Mouse (Mus musculus): Measurements from ENCODE around the gene Pkp2. TPM values are rescaled to one million over a fixed set of nuclear protein-coding genes. Genes with fewer than 3 reads are reported as not detected.
"Not testable (repeated sequence)": the region's sequence is repeated elsewhere in the genome, so short reads cannot be mapped to it uniquely, and the experiment has no call there.

The Pkp2 gene
- polyA plus RNA-seq, 1 experiment from 2014 or later: 1.00 TPM

DNA sequence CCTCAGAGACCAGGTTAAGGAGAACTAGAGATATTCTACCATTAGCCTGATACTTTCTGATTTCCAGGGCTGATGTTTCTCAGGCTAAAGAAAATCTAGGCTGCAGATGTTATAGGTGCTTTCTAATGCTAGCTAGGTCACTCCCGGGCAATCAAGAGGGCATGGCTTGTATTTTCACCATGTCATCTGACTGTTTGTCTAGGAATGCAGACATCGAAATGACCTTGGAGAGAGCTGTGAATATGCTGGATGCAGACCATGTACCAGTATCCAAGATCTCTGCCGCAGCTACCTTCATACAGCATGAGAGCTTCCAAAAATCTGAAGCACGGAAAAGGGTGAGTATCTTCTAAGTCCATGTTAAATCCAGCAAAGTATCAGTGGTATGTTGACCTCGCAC lies 17.3 kb downstream of the Pkp2 start:
- ATAC-seq: no peak
- no peak overlapping the region for H3K4me2 ChIP-seq (replicated peaks)

DNA sequence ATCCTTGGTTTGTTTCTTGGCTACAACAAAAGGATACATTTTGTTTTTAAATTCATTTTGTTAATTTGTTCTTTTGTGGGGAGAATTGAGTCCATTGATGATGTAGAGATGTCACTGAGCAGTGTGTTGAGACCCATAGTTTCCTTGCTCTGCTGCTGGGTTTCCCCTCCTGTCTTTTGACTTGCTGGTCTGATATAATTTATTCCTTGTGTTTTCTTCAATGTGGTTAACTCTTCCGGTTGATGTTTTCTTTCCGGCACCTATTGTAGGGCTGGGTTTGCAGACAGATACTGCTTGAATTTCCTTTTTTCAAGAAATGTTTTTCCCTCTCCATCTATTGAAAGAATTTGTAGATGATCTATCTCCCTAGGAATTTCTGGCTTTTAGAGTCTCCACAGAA lies 20.8 kb downstream of the Pkp2 start:
- no peak overlapping the region for H3K4me3 ChIP-seq (replicated peaks)
- no peak overlapping the region for H3K27ac ChIP-seq
- ATAC-seq: no peak
- H3K9me3 ChIP-seq: no peaks in the 10 kb centered on the region
- H3K9ac ChIP-seq (replicated peaks): no peak overlapping the region
- no peaks in the 10 kb centered on the region for H3K4me1 ChIP-seq (replicated peaks)
- WGBS: 96% methylated on average over 2 of the region's 2 CpGs
- H3K27me3 ChIP-seq: no peaks in the 10 kb centered on the region
- no peak overlapping the region for H3K4me2 ChIP-seq (replicated peaks)
- no peaks in the 10 kb centered on the region for H3K36me3 ChIP-seq

More for the DNA sequence above, 17.3 kb downstream of the Pkp2 start:
- Histone ChIP-seq H3K9me3 (no peaks in the 10 kb centered on the region), H3K36me3 (no peaks in the 10 kb centered on the region), H3K4me3 (replicated peaks) (no peak overlapping the region), H3K27ac (no peak overlapping the region), H3K27me3 (no peaks in the 10 kb centered on the region), H3K9ac (replicated peaks) (no peak overlapping the region), H3K4me1 (replicated peaks) (no peaks in the 10 kb centered on the region)
- WGBS: 96% methylated on average over 5 of the region's 5 CpGs

DNA sequence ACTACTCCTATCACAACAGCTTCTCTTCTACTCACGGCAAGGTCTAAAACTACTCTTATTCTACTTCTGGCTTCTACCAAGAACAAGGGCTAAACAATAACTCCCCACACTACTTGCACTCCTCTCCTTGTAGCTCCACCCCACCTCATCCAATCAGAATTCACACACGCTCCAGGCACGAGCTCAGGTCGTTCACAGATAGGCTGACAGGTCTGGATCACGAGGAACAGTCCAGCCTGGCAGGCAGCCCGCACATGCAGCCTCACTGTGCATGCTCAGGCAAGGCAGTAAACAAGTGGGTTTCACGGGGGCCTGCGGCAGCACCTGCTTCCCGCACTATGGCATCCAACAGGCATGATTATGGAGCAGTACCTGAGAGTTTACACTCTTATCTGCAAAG lies 23.6 kb downstream of the Pkp2 start:
- not testable (repeated sequence) for H3K4me3 ChIP-seq (replicated peaks); H3K36me3 ChIP-seq; H3K27ac ChIP-seq; H3K27me3 ChIP-seq; H3K4me1 ChIP-seq (replicated peaks); ATAC-seq; H3K9ac ChIP-seq (replicated peaks); H3K9me3 ChIP-seq; H3K4me2 ChIP-seq (replicated peaks)
- WGBS: 92% methylated on average over 9 of the region's 9 CpGs

DNA sequence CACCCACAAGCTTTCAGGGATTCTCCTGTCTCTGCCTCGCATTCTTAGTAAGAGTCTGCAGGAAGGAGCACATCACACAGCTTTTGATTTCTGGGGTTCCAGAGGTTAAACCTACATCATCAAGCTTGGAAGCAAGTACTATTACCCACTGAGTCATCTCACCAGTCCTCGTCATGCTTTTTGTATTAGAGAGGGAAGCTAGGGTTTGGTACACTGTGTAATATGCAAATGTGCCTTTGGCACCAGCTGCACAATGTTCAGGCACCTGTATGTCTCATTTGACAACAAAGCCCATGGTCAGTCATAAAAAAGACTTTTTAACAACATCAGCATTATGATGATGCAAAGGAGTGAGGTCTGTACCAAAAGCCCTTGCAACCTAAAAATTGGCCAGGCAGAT lies 25.2 kb downstream of the Pkp2 start:
- 90% methylated on average over 2 of the region's 2 CpGs for WGBS

DNA sequence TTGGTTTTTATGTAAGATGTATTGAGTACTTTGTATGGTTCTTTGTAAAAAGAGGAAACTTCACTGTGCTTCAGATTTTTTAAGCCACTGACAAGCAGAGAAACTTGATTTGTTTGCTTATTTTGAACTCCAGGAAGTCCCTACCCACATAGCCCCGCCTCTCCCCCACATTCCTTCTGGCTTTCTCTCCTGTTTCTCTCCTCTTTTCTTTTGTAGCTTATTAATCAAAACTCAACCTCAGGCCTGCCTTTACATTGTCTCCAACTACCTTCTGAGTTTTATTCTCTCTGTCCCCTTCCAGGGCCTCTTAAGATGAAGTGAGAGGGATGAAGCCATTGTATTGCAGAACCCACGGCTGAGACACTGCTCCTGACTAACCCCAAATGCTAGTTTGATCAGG lies 31.6 kb downstream of the Pkp2 start:
- Histone ChIP-seq H3K9ac (replicated peaks) (no peak overlapping the region), H3K4me2 (replicated peaks) (no peak overlapping the region), H3K27me3 (no peaks in the 10 kb centered on the region), H3K36me3 (no peaks in the 10 kb centered on the region), H3K4me3 (replicated peaks) (no peak overlapping the region), H3K27ac (no peak overlapping the region), H3K9me3 (no peaks in the 10 kb centered on the region), H3K4me1 (replicated peaks) (no peaks in the 10 kb centered on the region)
- no peak for ATAC-seq
- WGBS: 59% methylated on average over 2 of the region's 2 CpGs

More for the DNA sequence above, 25.2 kb downstream of the Pkp2 start:
- no peak for ATAC-seq
- Histone ChIP-seq H3K9ac (replicated peaks) (no peak overlapping the region), H3K27ac (no peak overlapping the region), H3K4me3 (replicated peaks) (no peak overlapping the region), H3K4me1 (replicated peaks) (no peaks in the 10 kb centered on the region), H3K4me2 (replicated peaks) (no peak overlapping the region), H3K27me3 (no peaks in the 10 kb centered on the region), H3K36me3 (no peaks in the 10 kb centered on the region), H3K9me3 (no peaks in the 10 kb centered on the region)

DNA sequence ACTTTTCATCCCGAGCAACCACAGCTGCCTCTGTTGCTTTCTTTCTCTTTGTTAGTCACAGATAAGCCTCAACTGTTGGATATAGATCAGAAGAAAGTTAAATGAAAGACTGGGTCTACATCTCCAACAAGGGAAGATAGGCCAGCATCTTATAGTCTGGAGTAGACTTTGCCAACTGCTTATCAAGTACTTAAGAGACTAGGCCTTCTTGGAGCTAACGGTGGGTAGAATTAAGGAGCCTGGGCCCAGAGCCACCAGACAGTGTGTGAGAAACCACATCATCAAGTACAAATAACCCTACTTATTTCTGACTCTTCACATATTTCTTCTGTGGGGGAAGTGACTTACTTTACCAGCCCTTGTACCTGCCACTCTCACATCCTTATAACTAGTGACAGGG lies 37.4 kb downstream of the Pkp2 start:
- H3K27me3 ChIP-seq: no peaks in the 10 kb centered on the region
- H3K27ac ChIP-seq: no peak overlapping the region
- H3K9me3 ChIP-seq: no peaks in the 10 kb centered on the region
- ATAC-seq: no peak
- no peak overlapping the region for H3K4me2 ChIP-seq (replicated peaks)
- H3K9ac ChIP-seq (replicated peaks): no peak overlapping the region
- H3K36me3 ChIP-seq: no peaks in the 10 kb centered on the region
- WGBS: 67% methylated on average over 2 of the region's 2 CpGs
- no peak overlapping the region for H3K4me3 ChIP-seq (replicated peaks)
- H3K4me1 ChIP-seq (replicated peaks): 0 out of 2 replicates have a peak, but pooled peaks cover 3% of the 10 kb centered on the region

DNA sequence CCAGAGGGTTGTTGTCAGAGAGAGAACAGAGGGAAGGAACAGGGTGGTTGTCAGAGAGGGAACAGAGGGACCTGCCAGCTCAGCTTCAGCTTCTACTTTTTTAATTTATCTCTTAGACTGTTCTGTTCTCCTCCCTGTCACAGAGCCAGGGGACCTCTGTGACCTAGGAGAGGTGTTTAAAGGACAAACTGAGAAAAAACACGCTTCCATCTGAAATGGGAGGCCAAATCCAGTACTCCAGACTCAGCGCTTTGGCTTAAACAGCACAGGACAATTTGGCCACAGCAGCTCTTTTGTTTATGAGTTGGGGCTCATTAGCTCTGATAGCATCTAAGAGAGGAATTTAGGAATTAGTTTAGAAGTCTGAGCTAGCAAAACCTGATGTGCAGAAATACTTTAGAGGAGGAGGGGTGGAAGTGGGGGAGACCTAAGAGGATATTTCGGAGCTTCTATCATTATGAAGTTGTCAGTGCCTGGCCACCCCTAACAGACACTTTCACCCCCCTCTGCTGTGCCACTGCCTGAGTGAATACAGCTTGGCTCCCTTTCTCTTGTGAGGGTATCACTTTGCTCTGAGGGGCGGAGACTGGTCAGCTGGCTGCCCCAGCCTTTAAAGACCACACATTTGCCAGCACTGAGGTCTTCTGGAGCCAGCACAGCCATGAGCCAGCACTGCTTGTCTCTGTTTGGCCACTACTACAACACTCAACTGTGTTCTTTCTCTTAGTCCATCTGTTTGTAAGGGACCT lies 40.4 kb downstream of the Pkp2 start:
- no peak overlapping the region for H3K4me2 ChIP-seq (replicated peaks)
- H3K9ac ChIP-seq (replicated peaks): no peak overlapping the region
- ATAC-seq: no peak
- no peaks in the 10 kb centered on the region for H3K27me3 ChIP-seq
- H3K4me1 ChIP-seq (replicated peaks): 0 out of 2 replicates have a peak, but pooled peaks cover 3% of the 10 kb centered on the region
- H3K9me3 ChIP-seq: no peaks in the 10 kb centered on the region
- H3K36me3 ChIP-seq: no peaks in the 10 kb centered on the region
- 23% methylated on average over 4 of the region's 4 CpGs for WGBS
- no peak overlapping the region for H3K4me3 ChIP-seq (replicated peaks)
- H3K27ac ChIP-seq: no peak overlapping the region

DNA sequence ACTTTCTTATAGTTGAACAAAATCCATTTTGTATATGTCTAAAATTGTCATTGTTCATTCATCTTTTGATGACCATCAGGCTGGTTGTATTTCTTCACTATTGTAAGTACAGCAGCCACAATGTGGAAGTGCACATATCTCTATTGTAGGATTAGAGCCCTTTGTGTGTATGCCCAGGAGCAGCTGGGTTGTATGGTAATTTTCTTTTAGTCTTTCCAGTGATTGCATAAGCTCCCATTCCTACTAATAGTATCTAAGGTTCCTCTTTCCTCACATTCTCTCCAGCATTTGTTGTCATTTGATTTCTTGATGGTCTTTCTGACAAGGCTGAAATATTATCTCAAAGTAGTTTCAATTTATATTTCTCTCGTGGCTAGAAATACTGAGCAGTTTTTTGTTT lies 42.1 kb downstream of the Pkp2 start:
- no peaks in the 10 kb centered on the region for H3K9me3 ChIP-seq
- no peak overlapping the region for H3K4me3 ChIP-seq (replicated peaks)
- 0 out of 2 replicates have a peak, but pooled peaks cover 3% of the 10 kb centered on the region for H3K4me1 ChIP-seq (replicated peaks)
- WGBS: 95% methylated on average over 1 of the region's 1 CpGs
- no peak overlapping the region for H3K9ac ChIP-seq (replicated peaks)
- ATAC-seq: no peak
- H3K27ac ChIP-seq: no peak overlapping the region
- H3K36me3 ChIP-seq: no peaks in the 10 kb centered on the region
- H3K27me3 ChIP-seq: no peaks in the 10 kb centered on the region
- no peak overlapping the region for H3K4me2 ChIP-seq (replicated peaks)

DNA sequence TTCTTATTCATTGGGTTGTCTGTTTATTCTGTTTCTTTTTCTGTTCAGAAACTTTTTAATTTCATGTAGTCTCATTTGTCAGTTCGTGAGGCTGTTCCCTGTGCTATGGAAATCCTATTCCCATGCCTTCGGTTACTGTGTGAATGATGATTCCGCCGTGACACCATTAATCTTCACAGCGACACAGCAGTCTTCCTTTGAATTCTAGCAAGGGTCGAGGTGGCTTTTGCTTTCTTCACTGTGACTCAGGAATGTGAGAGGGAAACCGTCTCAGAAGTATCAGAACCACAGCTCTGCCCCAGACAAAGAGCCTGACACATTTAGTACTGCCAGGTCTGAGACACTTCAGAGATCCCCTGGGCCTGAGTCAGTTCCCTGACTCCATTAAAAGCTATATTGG lies 42.8 kb downstream of the Pkp2 start:
- Histone ChIP-seq H3K4me3 (replicated peaks) (no peak overlapping the region), H3K9me3 (no peaks in the 10 kb centered on the region), H3K9ac (replicated peaks) (no peak overlapping the region), H3K4me1 (replicated peaks) (0 out of 2 replicates have a peak, but pooled peaks cover 3% of the 10 kb centered on the region), H3K27ac (no peak overlapping the region), H3K4me2 (replicated peaks) (no peak overlapping the region), H3K36me3 (no peaks in the 10 kb centered on the region), H3K27me3 (no peaks in the 10 kb centered on the region)
- 68% methylated on average over 7 of the region's 7 CpGs for WGBS
- ATAC-seq: no peak

DNA sequence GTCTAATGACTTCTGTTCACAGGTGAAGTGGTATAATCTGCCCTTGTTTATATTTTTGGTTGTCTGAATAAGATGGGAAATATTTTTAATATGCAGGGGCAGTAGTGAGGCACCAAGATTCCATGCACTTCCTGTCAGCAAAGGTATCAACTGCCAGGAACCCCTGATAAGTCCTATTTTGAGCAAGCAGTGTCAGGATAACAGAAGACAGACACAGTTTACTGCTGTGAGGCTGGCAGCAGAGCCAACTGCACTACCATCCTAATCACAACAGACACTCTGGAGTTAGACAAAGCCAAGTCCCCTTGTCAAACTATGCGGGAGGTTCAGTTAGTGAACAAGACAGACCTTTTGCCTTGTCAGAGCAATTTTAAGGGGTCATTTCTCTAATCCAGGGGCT lies 43.6 kb downstream of the Pkp2 start:
- no peak overlapping the region for H3K9ac ChIP-seq (replicated peaks)
- H3K27ac ChIP-seq: no peak overlapping the region

DNA sequence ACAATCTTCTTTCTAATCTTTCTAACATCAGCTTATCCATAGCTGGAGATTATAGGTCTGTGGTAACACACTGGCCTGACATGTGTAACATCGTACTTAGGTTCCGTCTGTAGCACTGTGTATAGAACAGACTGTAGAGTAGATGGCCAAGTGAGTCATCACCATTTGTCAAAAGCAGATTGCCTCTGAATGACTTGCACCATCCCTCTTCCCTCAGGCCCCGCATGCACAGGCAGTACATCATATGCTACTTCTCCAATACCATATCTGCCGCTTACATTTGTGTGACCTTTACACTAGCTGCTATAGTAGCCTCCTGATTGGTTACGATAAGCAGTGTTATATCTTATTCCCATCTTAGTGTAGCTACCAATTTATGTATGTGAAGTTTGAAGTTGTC lies 47.8 kb downstream of the Pkp2 start:
- Histone ChIP-seq H3K4me3 (replicated peaks) (no peak overlapping the region), H3K9ac (replicated peaks) (no peak overlapping the region), H3K27me3 (no peaks in the 10 kb centered on the region), H3K9me3 (no peaks in the 10 kb centered on the region), H3K36me3 (no peaks in the 10 kb centered on the region), H3K4me2 (replicated peaks) (no peak overlapping the region), H3K4me1 (replicated peaks) (no peaks in the 10 kb centered on the region), H3K27ac (no peak overlapping the region)
- ATAC-seq: no peak
- WGBS: 96% methylated on average over 5 of the region's 5 CpGs

More for the DNA sequence above, 43.6 kb downstream of the Pkp2 start:
- H3K4me3 ChIP-seq (replicated peaks): no peak overlapping the region
- no peak for ATAC-seq
- H3K4me1 ChIP-seq (replicated peaks): 0 out of 2 replicates have a peak, but pooled peaks cover 3% of the 10 kb centered on the region
- H3K36me3 ChIP-seq: no peaks in the 10 kb centered on the region
- H3K9me3 ChIP-seq: no peaks in the 10 kb centered on the region
- no peaks in the 10 kb centered on the region for H3K27me3 ChIP-seq
- no peak overlapping the region for H3K4me2 ChIP-seq (replicated peaks)
- WGBS: 73% methylated on average over 1 of the region's 1 CpGs

DNA sequence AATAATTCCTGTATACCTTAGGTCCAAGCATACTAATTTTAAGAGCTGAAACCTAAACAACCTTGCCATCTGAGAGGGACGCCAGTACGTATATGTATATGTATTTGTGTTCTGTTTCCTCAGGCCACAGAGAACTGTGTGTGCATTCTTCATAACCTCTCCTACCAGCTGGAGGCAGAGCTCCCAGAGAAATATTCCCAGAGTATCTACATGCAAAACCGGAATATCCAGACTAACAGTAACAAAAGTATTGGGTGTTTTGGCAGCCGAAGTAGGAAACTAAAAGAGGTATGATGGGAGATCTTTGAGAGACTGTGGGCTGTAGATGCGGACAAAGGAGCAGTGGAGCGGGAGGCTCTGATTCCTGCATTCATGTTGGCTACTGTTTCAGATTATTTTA lies 48.4 kb downstream of the Pkp2 start:
- ATAC-seq: no peak
- no peaks in the 10 kb centered on the region for H3K4me1 ChIP-seq (replicated peaks)

DNA sequence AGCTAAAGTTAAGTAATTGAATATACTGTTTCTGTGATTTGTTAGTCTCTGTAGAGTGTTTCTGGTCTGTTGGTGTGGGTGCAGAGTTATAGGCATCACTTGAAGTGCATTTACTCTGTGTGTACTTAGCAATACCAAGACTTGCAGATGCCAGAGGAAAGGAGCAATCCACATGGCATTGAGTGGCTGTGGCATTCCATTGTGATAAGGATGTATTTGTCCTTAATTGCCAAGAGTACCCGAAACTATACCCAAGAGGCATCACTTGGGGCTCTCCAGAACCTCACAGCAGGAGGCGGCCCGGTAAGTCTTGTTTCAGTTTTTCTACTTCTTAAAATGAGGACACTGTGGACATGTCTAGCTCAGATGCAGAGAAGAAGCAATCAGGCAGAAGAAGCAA lies 49.3 kb downstream of the Pkp2 start:
- ATAC-seq: no peak
- Histone ChIP-seq H3K9me3 (no peaks in the 10 kb centered on the region), H3K4me3 (replicated peaks) (no peak overlapping the region), H3K4me1 (replicated peaks) (no peaks in the 10 kb centered on the region), H3K36me3 (no peaks in the 10 kb centered on the region), H3K9ac (replicated peaks) (no peak overlapping the region), H3K27ac (no peak overlapping the region), H3K4me2 (replicated peaks) (no peak overlapping the region), H3K27me3 (no peaks in the 10 kb centered on the region)
- WGBS: 94% methylated on average over 3 of the region's 3 CpGs

More for the DNA sequence above, 48.4 kb downstream of the Pkp2 start:
- no peak overlapping the region for H3K4me2 ChIP-seq (replicated peaks)
- H3K9me3 ChIP-seq: no peaks in the 10 kb centered on the region
- H3K36me3 ChIP-seq: no peaks in the 10 kb centered on the region
- H3K27me3 ChIP-seq: no peaks in the 10 kb centered on the region
- no peak overlapping the region for H3K9ac ChIP-seq (replicated peaks)
- WGBS: 97% methylated on average over 6 of the region's 6 CpGs
- H3K27ac ChIP-seq: no peak overlapping the region
- no peak overlapping the region for H3K4me3 ChIP-seq (replicated peaks)

All from midbrain, embryonic 13.5 days (tissue).